Mouse (Mus musculus) hindbrain, embryonic 12.5 days (tissue): Measurements from ENCODE around the gene Ppm1l. TPM values are rescaled to one million over a fixed set of nuclear protein-coding genes. Genes with fewer than 3 reads are reported as not detected.

Source experiments
- ATAC-seq: fragments of 200-750 bp; cut with Nextera tagmentation; 2 replicates; pipeline ENCODE4 v1.8.0; 2017; ENCODE audit warnings: moderate TSS enrichment; ENCODE audit not compliant: low FRiP score
- H3K27ac ChIP-seq: fragments of 300-500 bp; sonication (generic); 2 replicates; pipeline ENCODE4 v1.5.1; 2016; ENCODE audit warnings: mild to moderate bottlenecking
- H3K27me3 ChIP-seq: fragments of 300-500 bp; sonication (generic); 2 replicates; pipeline ENCODE4 v1.6.1; 2016; ENCODE audit warnings: mild to moderate bottlenecking
- H3K36me3 ChIP-seq: fragments of 300-500 bp; sonication (generic); 2 replicates; pipeline ENCODE4 v1.6.1; 2016; ENCODE audit warnings: mild to moderate bottlenecking
- H3K4me1 ChIP-seq: fragments of 300-500 bp; sonication (generic); 2 replicates; pipeline ENCODE4 v1.6.1; 2016
- H3K4me2 ChIP-seq: fragments of 300-500 bp; sonication (generic); replicated peaks from 2 replicates; pipeline ENCODE4 v1.6.1; 2016; ENCODE audit warnings: mild to moderate bottlenecking
- H3K4me3 ChIP-seq: fragments of 300-500 bp; sonication (generic); 2 replicates; pipeline ENCODE4 v1.5.1; 2016; ENCODE audit warnings: mild to moderate bottlenecking
- H3K9ac ChIP-seq: fragments of 300-500 bp; sonication (generic); 2 replicates; pipeline ENCODE4 v1.6.1; 2016; ENCODE audit warnings: mild to moderate bottlenecking, moderate library complexity
- H3K9me3 ChIP-seq: fragments of 300-500 bp; sonication (generic); replicated peaks from 2 replicates; pipeline ENCODE4 v1.6.1; 2016; ENCODE audit warnings: mild to moderate bottlenecking
- WGBS: fragments of 180-500 bp; shearing (Covaris S2); methylation state at CpG from one replicate; pipeline ENCODE4 v1.1.7; 2016; 5-methylcytosine and 5-hydroxymethylcytosine counted together
- polyA plus RNA-seq: library from polyadenylated mRNA; unstranded; fragments of >200 nt; fragmentation: Nextera tagmentation; extraction: Ambion mirVana; gene quantifications from 2 replicates; pipeline ENCODE4 v1.2.1, GENCODE M21; 2016

Gene Ppm1l
- polyA plus RNA-seq, 1 experiment from 2014 or later: 23.3 TPM

DNA sequence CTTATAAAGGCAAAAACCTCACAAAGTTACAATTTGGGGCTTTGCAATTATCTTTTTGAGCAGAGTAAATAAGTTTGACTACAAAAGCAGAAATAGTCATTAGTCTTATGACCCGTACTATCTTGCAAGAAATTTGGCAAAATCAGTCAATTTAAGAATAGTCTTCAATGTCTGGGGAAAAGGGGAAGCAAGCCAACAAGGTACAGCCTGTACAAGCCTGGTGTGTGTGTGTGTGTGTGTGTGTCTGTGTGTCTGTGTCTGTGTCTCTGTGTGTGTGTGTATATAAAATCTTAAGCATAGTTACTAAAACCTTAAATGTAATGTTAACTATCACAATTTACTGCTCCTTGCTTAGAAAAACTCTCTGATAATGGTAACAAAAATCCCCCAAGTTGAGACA lies 290.3 kb downstream of the Ppm1l start:
- Histone ChIP-seq H3K4me1 (no peaks in the 10 kb centered on the region), H3K4me2 (no peak overlapping the region), H3K27me3 (no peaks in the 10 kb centered on the region), H3K9me3 (no peaks in the 10 kb centered on the region), H3K9ac (no peak overlapping the region), H3K36me3 (no peaks in the 10 kb centered on the region), H3K4me3 (no peak overlapping the region), H3K27ac (no peak overlapping the region)
- WGBS: 86% methylated on average over 1 of the region's 1 CpGs
- ATAC-seq: no peak

DNA sequence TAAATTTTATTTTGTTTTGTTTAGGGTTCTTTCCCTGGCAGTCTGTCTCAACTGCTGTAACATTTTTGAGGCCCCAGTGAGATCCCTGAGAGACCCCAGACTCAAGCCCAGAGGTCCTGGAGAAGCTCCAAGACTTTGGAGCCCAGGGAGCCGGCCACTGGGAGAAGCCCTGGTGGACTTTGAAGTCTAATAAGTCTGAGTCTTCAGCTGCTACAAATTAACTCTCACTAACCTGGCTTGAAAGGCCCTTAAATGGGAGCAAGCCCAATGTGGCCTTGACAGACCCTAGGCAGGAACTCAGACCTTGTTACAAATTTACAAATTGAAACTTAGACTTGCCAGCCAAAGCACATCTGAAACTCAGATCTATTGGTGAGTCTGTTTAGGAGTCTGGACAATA lies 290.8 kb downstream of the Ppm1l start:
- Histone ChIP-seq H3K4me1 (no peaks in the 10 kb centered on the region), H3K4me2 (no peak overlapping the region), H3K27me3 (no peaks in the 10 kb centered on the region), H3K9me3 (peaks cover 4% of the 10 kb centered on the region; the same call in 1 of the 2 replicates), H3K4me3 (no peak overlapping the region), H3K36me3 (no peaks in the 10 kb centered on the region), H3K9ac (no peak overlapping the region), H3K27ac (no peak overlapping the region)
- 64% methylated on average over 1 of the region's 1 CpGs for WGBS
- ATAC-seq: no peak

DNA sequence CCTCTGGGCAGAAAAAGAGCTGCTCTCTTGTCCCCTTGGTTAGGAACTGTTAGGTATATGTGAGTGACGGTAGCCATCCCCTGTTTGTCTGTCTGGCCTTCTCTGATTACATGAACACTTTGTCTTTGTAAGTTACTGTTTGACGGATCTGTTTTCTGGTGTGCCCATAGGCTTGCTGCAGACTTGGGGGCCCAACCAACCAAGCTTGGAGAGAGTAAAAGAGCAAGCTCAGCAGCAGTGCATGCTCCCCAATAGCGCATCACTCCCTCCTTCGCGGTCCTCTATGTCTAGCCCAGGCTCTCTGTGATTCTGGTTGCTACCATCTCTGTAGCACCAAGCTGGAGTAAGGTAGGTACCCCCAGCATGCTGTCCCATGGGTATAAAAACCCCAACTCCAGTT lies 291.2 kb downstream of the Ppm1l start:
- no peak overlapping the region for H3K9ac ChIP-seq
- H3K4me3 ChIP-seq: no peak overlapping the region
- H3K36me3 ChIP-seq: no peaks in the 10 kb centered on the region
- no peaks in the 10 kb centered on the region for H3K4me1 ChIP-seq
- no peaks in the 10 kb centered on the region for H3K27me3 ChIP-seq
- ATAC-seq: no peak
- peaks cover 8% of the 10 kb centered on the region for H3K9me3 ChIP-seq
- no peak overlapping the region for H3K27ac ChIP-seq
- no peak overlapping the region for H3K4me2 ChIP-seq
- WGBS: 84% methylated on average over 5 of the region's 5 CpGs

Other genes starting within 250 kb of the Ppm1l start
- gene Kpna4, start 189.7 kb upstream of the Ppm1l start, polyA plus RNA-seq: 54.1 and 58.4 TPM in 2 replicates
- not detected in 2 replicates for gene Arl14, start 94.4 kb upstream of the Ppm1l start, polyA plus RNA-seq